Mouse (Mus musculus): ENCODE measurements at regions not wholly inside any gene's neighbourhood (a gene's known extent, or its start where the extent isn't known, plus 50 kb on each side); places are given as distances from the start of the nearest gene placed in this dataset.

- in situ Hi-C loops (cut with MboI; ENCODE audit: low pct_ligation_motif_present, low pct_unique_long_range_greater_than_20kb, low sequenced_read_pairs) (no loop called here), dilution Hi-C loops (cut with MboI; ENCODE audit: extremely low pct_ligation_motif_present, extremely low pct_unique_long_range_greater_than_20kb, low sequenced_read_pairs) (no loop called here)
- Histone ChIP-seq H3K36me3 (replicated peaks in 1 of 2; ENCODE audit: control insufficient read depth in 1 of 2, insufficient read depth in 1 of 2, low read length in 1 of 2) (no peaks in the 10 kb centered on the region), H3K4me2 (ENCODE audit: insufficient read depth, low read depth, poor library complexity, severe bottlenecking) (no peak overlapping the region), H3K27me3 (replicated peaks) (peaks cover 7% of the 10 kb centered on the region), H3K4me3 (replicated peaks in 1 of 3; ENCODE audit: low read depth in 2 of 3, low read length in 2 of 3, poor library complexity in 1 of 3) (no peak overlapping the region), H3K4me1 (ENCODE audit: control insufficient read depth in 1 of 2, insufficient read depth in 2 of 2) (peaks cover 3 to 31% of the 10 kb centered on the region in 2 experiments), H3K79me2 (replicated peaks; ENCODE audit: control insufficient read depth, extremely low read depth, insufficient read depth, poor library complexity, severe bottlenecking) (no peaks in the 10 kb centered on the region), H3K9me3 (replicated peaks; ENCODE audit: low read length) (peaks cover 9% of the 10 kb centered on the region), H3K27ac (ENCODE audit: insufficient read depth, low read depth) (no peak overlapping the region), H3K9ac (ENCODE audit: insufficient read depth, low read depth) (no peak overlapping the region)
- peak; percentile 71 for DNase-seq (ENCODE audit: extremely low read depth)
- TF ChIP-seq TCF12 (IDR thresholded peaks at IDR 0.05; ENCODE audit: low read depth, low read length) (peak; percentile 56), USF2 (conservative IDR thresholded peaks at IDR 0.05; ENCODE audit: low read depth, low read length) (no peak), ETS1 (conservative IDR thresholded peaks at IDR 0.05; ENCODE audit: low read depth, low read length) (0 out of 2 replicates have a peak, but pooled peaks have one; percentile 17), EP300 (IDR thresholded peaks at IDR 0.05; ENCODE audit: low read length) (peak; percentile 71)
Observed at GRCm38 (mm10) chr14:61836231-61836630, 229.0 kb downstream of the Kcnrg start.

GRCm38 (mm10) chr14:61836965-61837364 is 229.7 kb downstream of the Kcnrg start:
- TF ChIP-seq NELFE (IDR thresholded peaks at IDR 0.05; ENCODE audit: low read depth, low read length): no peak
- TF ChIP-seq ETS1 (conservative IDR thresholded peaks at IDR 0.05; ENCODE audit: low read depth, low read length): no peak
- no peak for TF ChIP-seq GABPA (IDR thresholded peaks at IDR 0.05; ENCODE audit: insufficient replicate concordance, low read depth, low read length)
- no peak for TF ChIP-seq POLR2AphosphoS2 (IDR thresholded peaks at IDR 0.05; ENCODE audit: low read depth, low read length)
- Histone ChIP-seq H3K4me2 (ENCODE audit: insufficient read depth, low read depth, poor library complexity, severe bottlenecking) (no peak overlapping the region), H3K27me3 (replicated peaks) (peaks cover 7% of the 10 kb centered on the region), H3K79me2 (replicated peaks; ENCODE audit: control insufficient read depth, extremely low read depth, insufficient read depth, poor library complexity, severe bottlenecking) (no peaks in the 10 kb centered on the region), H3K4me1 (ENCODE audit: control insufficient read depth in 1 of 2, insufficient read depth in 2 of 2) (peaks cover 3 to 31% of the 10 kb centered on the region in 2 experiments), H3K36me3 (replicated peaks in 1 of 2; ENCODE audit: control insufficient read depth in 1 of 2, insufficient read depth in 1 of 2, low read length in 1 of 2) (no peaks in the 10 kb centered on the region), H3K9ac (ENCODE audit: insufficient read depth, low read depth) (no peak overlapping the region), H3K27ac (ENCODE audit: insufficient read depth, low read depth) (no peak overlapping the region), H3K9me3 (replicated peaks; ENCODE audit: low read length) (peaks cover 12% of the 10 kb centered on the region), H3K4me3 (replicated peaks in 1 of 3; ENCODE audit: low read depth in 2 of 3, low read length in 2 of 3, poor library complexity in 1 of 3) (no peak overlapping the region)
- in situ Hi-C loops (cut with MboI; ENCODE audit: low pct_ligation_motif_present, low pct_unique_long_range_greater_than_20kb, low sequenced_read_pairs): no loop called here
- dilution Hi-C loops (cut with MboI; ENCODE audit: extremely low pct_ligation_motif_present, extremely low pct_unique_long_range_greater_than_20kb, low sequenced_read_pairs): no loop called here
- no peak for DNase-seq (ENCODE audit: extremely low read depth)

DNA sequence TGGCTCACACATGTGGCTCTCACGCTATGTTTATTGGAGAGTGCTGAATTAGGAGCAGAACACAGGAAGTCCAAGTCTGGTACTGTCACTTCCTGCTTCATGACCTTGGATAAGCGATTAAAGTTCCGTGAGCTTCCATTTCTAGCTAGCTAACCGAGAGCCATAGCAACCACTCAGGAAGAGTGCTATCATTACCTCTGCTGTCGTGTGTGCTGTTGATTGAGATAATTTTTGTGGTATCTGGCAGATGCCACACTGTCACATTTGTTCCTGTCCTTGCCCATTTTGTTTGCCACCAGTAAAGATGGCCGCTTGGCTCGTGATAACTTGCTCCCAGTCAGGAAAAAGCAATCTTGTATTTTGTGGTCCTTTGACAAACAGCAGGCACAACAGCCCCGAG is 230.6 kb downstream of the Kcnrg start:
- H3K4me3 ChIP-seq (replicated peaks in 1 of 3; ENCODE audit: low read depth in 2 of 3, low read length in 2 of 3, poor library complexity in 1 of 3): no peak overlapping the region
- in situ Hi-C loops (cut with MboI; ENCODE audit: low pct_ligation_motif_present, low pct_unique_long_range_greater_than_20kb, low sequenced_read_pairs): no loop called here
- H3K27ac ChIP-seq (ENCODE audit: insufficient read depth, low read depth): no peak overlapping the region
- H3K4me2 ChIP-seq (ENCODE audit: insufficient read depth, low read depth, poor library complexity, severe bottlenecking): no peak overlapping the region
- H3K4me1 ChIP-seq (ENCODE audit: control insufficient read depth in 1 of 2, insufficient read depth in 2 of 2): peaks cover 3 to 31% of the 10 kb centered on the region in 2 experiments
- peaks cover 7% of the 10 kb centered on the region for H3K27me3 ChIP-seq (replicated peaks)
- dilution Hi-C loops (cut with MboI; ENCODE audit: extremely low pct_ligation_motif_present, extremely low pct_unique_long_range_greater_than_20kb, low sequenced_read_pairs): no loop called here
- H3K9me3 ChIP-seq (replicated peaks; ENCODE audit: low read length): peaks cover 12% of the 10 kb centered on the region
- no peaks in the 10 kb centered on the region for H3K36me3 ChIP-seq (replicated peaks in 1 of 2; ENCODE audit: control insufficient read depth in 1 of 2, insufficient read depth in 1 of 2, low read length in 1 of 2)
- TF ChIP-seq RCOR1 (conservative IDR thresholded peaks at IDR 0.05; ENCODE audit: low read depth, low read length) (no peak), CHD1 (IDR thresholded peaks at IDR 0.05; ENCODE audit: low read depth, low read length) (no peak), PAX5 (IDR thresholded peaks at IDR 0.05; ENCODE audit: low read length) (no peak), POLR2AphosphoS2 (IDR thresholded peaks at IDR 0.05; ENCODE audit: low read depth, low read length) (no peak)
- no peak for DNase-seq (ENCODE audit: extremely low read depth)
- H3K79me2 ChIP-seq (replicated peaks; ENCODE audit: control insufficient read depth, extremely low read depth, insufficient read depth, poor library complexity, severe bottlenecking): no peaks in the 10 kb centered on the region
- no peak overlapping the region for H3K9ac ChIP-seq (ENCODE audit: insufficient read depth, low read depth)

Data from CH12.LX (cell line).